In the genomic region with DNA sequence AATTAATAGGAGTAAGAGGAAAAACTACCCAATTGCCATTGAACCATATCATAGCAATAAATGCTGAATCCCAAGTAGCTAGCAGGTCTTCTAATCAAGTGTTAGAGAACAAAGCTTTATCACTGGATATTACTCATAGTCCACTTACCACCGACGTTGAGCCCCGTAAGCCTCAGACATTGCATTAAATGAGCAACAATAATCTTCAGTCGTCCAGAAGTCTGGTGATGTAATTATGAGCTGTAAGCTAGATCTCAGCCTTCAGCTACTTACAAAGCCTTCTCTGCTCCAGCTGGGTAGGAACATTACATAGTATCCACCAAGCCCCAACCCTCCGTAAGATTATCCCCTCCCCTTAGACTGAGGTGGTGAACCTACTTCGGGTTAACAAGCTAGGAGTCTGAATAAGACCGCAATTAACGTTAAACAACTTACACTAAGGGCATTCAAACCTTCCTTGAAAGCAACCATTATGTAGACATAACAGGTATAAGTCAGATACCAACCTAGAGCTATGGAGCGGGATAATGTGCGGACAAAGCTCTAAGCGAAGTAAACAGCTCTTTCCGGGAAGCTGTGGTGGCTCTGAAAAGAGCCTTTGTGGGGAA, we compare ENCODE assay signal across 8 mouse cellular contexts. TPM values are rescaled to one million over a fixed set of nuclear protein-coding genes. Genes with fewer than 3 reads are reported as not detected.
DNase-seq lines count a peak whose midpoint lies in the region; ATAC-seq and TF ChIP-seq lines count a peak whose summit lies in the region.

No protein-coding gene starts in this region.

- under 1% methylated on average over 12 of the region's 12 CpGs for WGBS in lung, embryonic 15.5 days
- WGBS in hindbrain, embryonic 16.5 days, result 0% methylated on average over 12 of the region's 12 CpGs
- WGBS in midbrain, postnatal 0 days, result 3% methylated on average over 12 of the region's 12 CpGs

- H3K36me3 ChIP-seq in lung, embryonic 15.5 days, result no peaks in the 10 kb centered on the region
- no peaks in the 10 kb centered on the region for H3K36me3 ChIP-seq in hindbrain, embryonic 16.5 days (ENCODE audit: control insufficient read depth, insufficient read depth, low read length)
- no peaks in the 10 kb centered on the region for H3K36me3 ChIP-seq in midbrain, postnatal 0 days (ENCODE audit: insufficient read depth, low read length)

- peak overlapping the region; percentile 51 for H3K9ac ChIP-seq in lung, embryonic 15.5 days
- H3K9ac ChIP-seq in hindbrain, embryonic 16.5 days (ENCODE audit: low read depth, low read length), result peak overlapping the region; percentile 30
- no peak overlapping the region for H3K9ac ChIP-seq in midbrain, postnatal 0 days (replicated peaks; ENCODE audit: low read length, poor library complexity, severe bottlenecking)

- no peaks in the 10 kb centered on the region for H3K27me3 ChIP-seq in lung, embryonic 15.5 days
- H3K27me3 ChIP-seq in hindbrain, embryonic 16.5 days (replicated peaks; ENCODE audit: control insufficient read depth, insufficient read depth, low read length), result no peaks in the 10 kb centered on the region
- H3K27me3 ChIP-seq in midbrain, postnatal 0 days (ENCODE audit: insufficient read depth, low read length), result no peaks in the 10 kb centered on the region

- H3K4me1 ChIP-seq in lung, embryonic 15.5 days, result peaks cover 30% of the 10 kb centered on the region
- H3K4me1 ChIP-seq in hindbrain, embryonic 16.5 days (ENCODE audit: control insufficient read depth, insufficient read depth, low read depth, low read length), result peaks cover 12% of the 10 kb centered on the region
- no peaks in the 10 kb centered on the region for H3K4me1 ChIP-seq in midbrain, postnatal 0 days (ENCODE audit: insufficient read depth, low read length)

- H3K4me2 ChIP-seq in lung, embryonic 15.5 days, result peak overlapping the region; percentile 66
- peak overlapping the region; percentile 46 for H3K4me2 ChIP-seq in hindbrain, embryonic 16.5 days (ENCODE audit: low read length)
- peak overlapping the region; percentile 42 for H3K4me2 ChIP-seq in midbrain, postnatal 0 days (ENCODE audit: low read depth, low read length, poor library complexity, severe bottlenecking)

- no peak for ATAC-seq in lung, embryonic 15.5 days (ENCODE audit: borderline replicate concordance, extremely low read depth, low FRiP score, low TSS enrichment)
- no peak for ATAC-seq in hindbrain, embryonic 16.5 days
- ATAC-seq in midbrain, postnatal 0 days (ENCODE audit: low FRiP score), result no peak

- no peaks in the 10 kb centered on the region for H3K9me3 ChIP-seq in lung, embryonic 15.5 days
- H3K9me3 ChIP-seq in hindbrain, embryonic 16.5 days (ENCODE audit: control insufficient read depth, low read length), result no peaks in the 10 kb centered on the region
- no peaks in the 10 kb centered on the region for H3K9me3 ChIP-seq in midbrain, postnatal 0 days (ENCODE audit: low read length)

- no peak for DNase-seq in lung, postnatal 36 days
- peak; percentile 41 for DNase-seq in brain, embryonic 14.5 days (ENCODE audit: low read depth)
- no peak for DNase-seq in midbrain, postnatal 0 days (ENCODE audit: low spot score)
- DNase-seq in adrenal gland, adult 18-20 months (ENCODE audit: low spot score in 2 of 2), result no peak
- DNase-seq in urinary bladder, adult 2 months (ENCODE audit: low spot score), result no peak
- no peak for DNase-seq in gastrocnemius, postnatal 10 days

- H3K27ac ChIP-seq in lung, embryonic 15.5 days, result peak overlapping the region; percentile 70
- H3K27ac ChIP-seq in hindbrain, embryonic 16.5 days (ENCODE audit: low read depth, low read length), result no peak overlapping the region
- H3K27ac ChIP-seq in midbrain, postnatal 0 days (ENCODE audit: low read depth, low read length), result no peak overlapping the region

- TF ChIP-seq POLR2A in brain, embryonic 14.5 days (IDR thresholded peaks at IDR 0.05; ENCODE audit: borderline replicate concordance, extremely low read depth, insufficient read depth, insufficient read length, poor library complexity, severe bottlenecking), result no peak

- H3K4me3 ChIP-seq in lung, embryonic 15.5 days, result peak overlapping the region; percentile 41
- H3K4me3 ChIP-seq in hindbrain, embryonic 16.5 days (ENCODE audit: low read length), result peak overlapping the region; percentile 28
- H3K4me3 ChIP-seq in midbrain, postnatal 0 days (ENCODE audit: low read depth, low read length), result peak overlapping the region; percentile 23

- TF ChIP-seq CTCF in brain, embryonic 14.5 days (IDR thresholded peaks at IDR 0.05; ENCODE audit: borderline replicate concordance, extremely low read depth, insufficient read depth, insufficient read length), result no peak
- no peak for TF ChIP-seq CTCF in midbrain, postnatal 0 days (IDR thresholded peaks at IDR 0.05)

RNA-seq across cellular contexts. Expression of a gene that starts 0.9 kb away (rescaled TPM):
- 9.8 and 13.7 TPM in 2 replicates for polyA plus RNA-seq in lung, embryonic 15.5 days (2015; fragmentation: Nextera tagmentation; extraction: Ambion mirVana)
- polyA plus RNA-seq in brain, embryonic 14.5 days (2012; rRNA removed), result 62.0 and 84.4 TPM in 2 replicates
- 0.70 and 1.1 TPM in 2 replicates for polyA plus RNA-seq in hindbrain, embryonic 16.5 days (2015; fragmentation: Nextera tagmentation; extraction: Ambion mirVana)
- total RNA-seq in midbrain, postnatal 0 days (2014; rRNA removed), result 67.5 and 182 TPM in 2 replicates
- 0.56 and 0.68 TPM in 2 replicates for polyA plus RNA-seq in midbrain, postnatal 0 days (2015; fragmentation: Nextera tagmentation; extraction: Ambion mirVana)
- total RNA-seq in adrenal gland, adult 18-20 months (2021), result 10 to 100 TPM; 17.4 to 18.8 TPM
- polyA plus RNA-seq in urinary bladder, adult 2 months (2012; rRNA removed), result 8.6 and 14.3 TPM in 2 replicates
- total RNA-seq in gastrocnemius, postnatal 10 days (2021), result 10 to 100 TPM; 79.1 to 93.5 TPM

RNA-seq across cellular contexts. Expression of a gene that starts 2.1 kb away (rescaled TPM):
- 58.4 and 70.0 TPM in 2 replicates for polyA plus RNA-seq in lung, embryonic 15.5 days (2015; fragmentation: Nextera tagmentation; extraction: Ambion mirVana)
- polyA plus RNA-seq in brain, embryonic 14.5 days (2012; rRNA removed), result 7.9 and 27.8 TPM in 2 replicates
- 31.6 and 34.2 TPM in 2 replicates for polyA plus RNA-seq in hindbrain, embryonic 16.5 days (2015; fragmentation: Nextera tagmentation; extraction: Ambion mirVana)
- 914 and 1,403 TPM in 2 replicates for total RNA-seq in midbrain, postnatal 0 days (2014; rRNA removed)
- 41.9 and 45.6 TPM in 2 replicates for polyA plus RNA-seq in midbrain, postnatal 0 days (2015; fragmentation: Nextera tagmentation; extraction: Ambion mirVana)
- 100 to 1,000 TPM; 358 to 442 TPM for total RNA-seq in adrenal gland, adult 18-20 months (2021)
- polyA plus RNA-seq in urinary bladder, adult 2 months (2012; rRNA removed), result 6.9 and 41.2 TPM in 2 replicates
- total RNA-seq in gastrocnemius, postnatal 10 days (2021), result 100 to 1,000 TPM; 666 to 717 TPM

RNA-seq across cellular contexts. Expression of a gene that starts 7.3 kb away (rescaled TPM):
- polyA plus RNA-seq in lung, embryonic 15.5 days (2015; fragmentation: Nextera tagmentation; extraction: Ambion mirVana), result 20.4 and 20.5 TPM in 2 replicates
- polyA plus RNA-seq in brain, embryonic 14.5 days (2012; rRNA removed), result 90.6 and 97.0 TPM in 2 replicates
- 6.1 and 9.9 TPM in 2 replicates for polyA plus RNA-seq in hindbrain, embryonic 16.5 days (2015; fragmentation: Nextera tagmentation; extraction: Ambion mirVana)
- total RNA-seq in midbrain, postnatal 0 days (2014; rRNA removed), result 786 and 1,113 TPM in 2 replicates
- polyA plus RNA-seq in midbrain, postnatal 0 days (2015; fragmentation: Nextera tagmentation; extraction: Ambion mirVana), result 18.8 and 19.5 TPM in 2 replicates
- 1 to 10 TPM; 7.7 to 9.6 TPM for total RNA-seq in adrenal gland, adult 18-20 months (2021)
- 140 and 149 TPM in 2 replicates for polyA plus RNA-seq in urinary bladder, adult 2 months (2012; rRNA removed)
- total RNA-seq in gastrocnemius, postnatal 10 days (2021), result 10 to 100 TPM; 10.2 to 16.2 TPM

RNA-seq across cellular contexts. Expression of a gene that starts 8.5 kb away (rescaled TPM):
- polyA plus RNA-seq in lung, embryonic 15.5 days (2015; fragmentation: Nextera tagmentation; extraction: Ambion mirVana), result 0.45 and 1.9 TPM in 2 replicates
- not detected in 2 replicates for polyA plus RNA-seq in brain, embryonic 14.5 days (2012; rRNA removed)
- 0.21 and 0.47 TPM in 2 replicates for polyA plus RNA-seq in hindbrain, embryonic 16.5 days (2015; fragmentation: Nextera tagmentation; extraction: Ambion mirVana)
- 2.8 TPM in 1 of 2 replicates, not detected in the other for total RNA-seq in midbrain, postnatal 0 days (2014; rRNA removed)
- 0.11 and 0.32 TPM in 2 replicates for polyA plus RNA-seq in midbrain, postnatal 0 days (2015; fragmentation: Nextera tagmentation; extraction: Ambion mirVana)
- total RNA-seq in adrenal gland, adult 18-20 months (2021), result not detected
- not detected in 2 replicates for polyA plus RNA-seq in urinary bladder, adult 2 months (2012; rRNA removed)
- 1 to 10 TPM in 1 of 2 experiments, under 1 TPM in 1; 0.43 to 1.8 TPM for total RNA-seq in gastrocnemius, postnatal 10 days (2021)

RNA-seq across cellular contexts. Expression of a gene that starts 17.1 kb away (rescaled TPM):
- 7.2 and 7.4 TPM in 2 replicates for polyA plus RNA-seq in lung, embryonic 15.5 days (2015; fragmentation: Nextera tagmentation; extraction: Ambion mirVana)
- polyA plus RNA-seq in brain, embryonic 14.5 days (2012; rRNA removed), result 12.3 and 19.6 TPM in 2 replicates
- polyA plus RNA-seq in hindbrain, embryonic 16.5 days (2015; fragmentation: Nextera tagmentation; extraction: Ambion mirVana), result 4.9 and 5.5 TPM in 2 replicates
- total RNA-seq in midbrain, postnatal 0 days (2014; rRNA removed), result 8.7 and 12.7 TPM in 2 replicates
- polyA plus RNA-seq in midbrain, postnatal 0 days (2015; fragmentation: Nextera tagmentation; extraction: Ambion mirVana), result 2.8 and 2.9 TPM in 2 replicates
- 10 to 100 TPM; 17.3 to 19.9 TPM for total RNA-seq in adrenal gland, adult 18-20 months (2021)
- 7.7 TPM in 2 replicates for polyA plus RNA-seq in urinary bladder, adult 2 months (2012; rRNA removed)
- 1 to 10 TPM; 3.7 to 4.7 TPM for total RNA-seq in gastrocnemius, postnatal 10 days (2021)
